Mouse (Mus musculus): Measurements from ENCODE around the gene Cd6.
A peak's percentile ranks its signal among the peaks of the same experiment; 100 is the strongest.

Cd6 gene

DNA sequence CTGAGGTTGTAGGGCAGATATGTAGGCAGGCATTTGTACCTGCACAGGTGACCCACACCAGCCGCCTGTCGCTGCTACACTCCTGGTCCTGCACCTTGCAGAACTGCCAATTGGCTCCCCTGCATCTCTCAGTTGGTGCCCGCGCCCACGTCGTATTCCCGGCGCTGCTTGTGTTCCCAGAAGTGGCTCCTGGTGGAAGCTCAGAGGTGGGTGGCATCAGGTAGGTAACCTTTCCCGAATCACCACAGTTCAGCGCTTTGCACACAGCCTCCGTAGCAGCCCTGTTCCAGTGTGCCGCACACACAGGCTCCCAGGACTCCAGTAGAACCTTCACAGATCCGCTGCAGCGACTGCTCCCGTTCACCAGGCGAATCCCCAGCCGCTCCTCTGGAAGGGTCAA is 30.7 kb downstream of the Cd6 start:
- DNase-seq (ENCODE audit: low spot score), result no peak

DNA sequence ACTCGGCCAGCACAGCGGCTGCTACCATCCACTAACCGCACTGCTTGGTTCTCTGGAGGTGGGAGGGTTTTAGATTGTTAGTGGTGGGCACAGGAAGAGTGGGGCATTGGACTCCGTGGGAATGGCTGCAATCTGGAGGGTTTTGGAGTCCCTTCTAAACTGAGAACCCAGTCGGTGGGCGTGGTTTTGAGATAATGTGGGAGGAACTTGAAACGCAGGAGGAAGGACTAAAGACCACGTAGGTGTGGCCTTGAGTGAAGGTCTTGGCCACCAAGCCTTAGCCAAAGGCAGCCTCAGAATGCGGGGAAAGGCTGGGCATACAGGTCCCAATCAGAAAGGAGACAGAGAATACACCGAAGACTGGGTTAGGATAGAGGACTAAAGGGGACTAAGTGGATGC is 31.3 kb downstream of the Cd6 start:
- no peak for DNase-seq (ENCODE audit: low spot score)

DNA sequence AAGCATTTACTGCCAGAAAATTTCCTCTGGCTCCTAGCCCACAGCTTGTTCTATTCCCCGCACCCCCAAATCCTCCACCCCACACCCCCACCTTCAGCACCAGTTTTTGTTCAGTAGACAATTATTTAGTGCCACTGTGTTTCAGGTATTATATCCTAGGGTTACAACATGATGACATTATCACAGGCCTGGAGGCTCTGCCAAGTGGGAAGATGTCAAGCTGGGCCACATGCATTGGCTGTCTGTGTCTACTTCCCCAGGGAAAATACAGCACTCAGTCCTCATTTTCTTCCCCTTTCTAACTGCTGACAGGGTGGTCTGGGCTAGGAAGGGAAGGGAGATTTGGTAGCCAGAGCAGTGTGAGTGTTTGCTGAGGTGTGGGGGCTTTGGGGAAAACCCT is 34.9 kb downstream of the Cd6 start:
- DNase-seq (ENCODE audit: low spot score), result no peak

DNA sequence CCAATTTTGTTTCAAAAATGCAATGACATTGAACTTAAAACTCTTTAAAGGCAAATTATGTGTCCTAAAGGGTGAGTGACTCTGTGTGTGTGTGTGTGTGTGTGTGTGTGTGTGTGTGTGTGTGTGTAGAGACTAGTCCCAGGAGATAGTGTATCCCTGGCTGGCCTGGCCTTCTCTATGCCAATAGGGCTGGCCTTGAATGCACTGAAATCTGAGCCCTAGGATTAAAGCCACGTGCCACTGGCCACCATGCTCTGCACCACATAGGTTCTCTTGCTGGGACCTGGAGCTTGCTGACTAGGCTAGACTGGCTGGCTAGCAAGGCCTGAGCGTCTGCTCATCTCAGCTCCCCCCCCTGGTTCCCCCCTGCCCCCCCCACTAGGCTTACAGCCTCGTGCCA is 36.8 kb downstream of the Cd6 start:
- no peak for DNase-seq (ENCODE audit: low spot score)

DNA sequence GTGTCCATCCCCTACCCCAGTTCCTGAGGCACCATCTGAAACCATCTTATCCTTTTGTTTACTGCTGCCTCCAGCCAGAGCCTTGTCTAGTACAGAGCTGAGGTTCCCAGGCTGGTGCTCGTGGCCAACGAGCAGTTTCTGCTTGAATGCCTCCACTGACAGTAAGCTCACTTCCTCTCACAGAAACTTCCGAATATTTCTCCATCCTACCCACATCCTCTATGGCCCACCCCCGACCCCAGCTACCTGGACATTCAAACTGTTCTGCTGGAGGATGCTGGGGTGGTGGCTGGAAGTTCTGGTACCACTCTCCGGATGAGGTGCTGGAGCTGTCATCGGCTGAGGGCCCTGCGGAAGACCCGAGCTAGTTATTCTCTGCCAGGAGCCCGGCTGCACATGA is 39.5 kb downstream of the Cd6 start:
- no peak for DNase-seq (ENCODE audit: low spot score)

DNA sequence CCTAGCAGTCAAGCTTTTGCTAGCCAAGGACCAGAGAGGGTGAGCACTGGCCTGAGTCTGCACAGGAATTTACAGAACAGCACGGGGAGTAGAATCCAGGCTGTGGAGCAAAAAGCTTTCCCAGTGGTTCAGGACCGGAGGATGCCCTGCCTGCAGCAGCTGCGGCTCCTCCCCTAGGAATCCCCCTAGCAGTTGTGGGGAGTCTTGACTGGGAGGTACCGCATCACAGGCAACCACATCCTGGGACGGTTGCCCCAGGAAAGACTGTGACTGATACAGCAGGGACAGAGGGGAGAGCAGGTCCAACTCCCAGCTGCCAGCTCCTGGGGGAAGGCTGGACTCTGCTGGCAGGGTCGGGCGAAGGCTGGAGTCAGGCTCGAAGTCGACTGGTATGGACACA is 41.6 kb downstream of the Cd6 start:
- DNase-seq (ENCODE audit: low spot score), result no peak

DNA sequence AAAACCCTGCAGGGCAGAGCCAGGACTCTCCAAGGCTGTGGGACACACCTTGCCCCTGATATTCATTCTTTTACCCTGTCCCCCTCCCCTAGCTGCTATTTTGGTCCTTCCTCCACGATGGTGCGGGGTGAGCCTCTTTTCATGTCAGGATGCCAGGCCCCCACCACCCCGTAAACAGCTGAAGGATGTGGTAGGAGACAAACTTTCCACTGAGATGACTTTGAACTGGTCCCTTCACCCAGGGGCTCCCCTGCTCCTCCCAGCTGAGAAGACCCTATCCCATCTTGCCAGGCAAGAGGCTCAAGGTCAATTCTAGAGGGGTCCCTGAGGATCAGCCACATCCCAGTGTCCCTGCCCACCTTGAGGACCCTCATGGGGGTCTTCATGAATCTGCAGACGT is 42.5 kb downstream of the Cd6 start:
- DNase-seq (ENCODE audit: low spot score), result no peak

DNA sequence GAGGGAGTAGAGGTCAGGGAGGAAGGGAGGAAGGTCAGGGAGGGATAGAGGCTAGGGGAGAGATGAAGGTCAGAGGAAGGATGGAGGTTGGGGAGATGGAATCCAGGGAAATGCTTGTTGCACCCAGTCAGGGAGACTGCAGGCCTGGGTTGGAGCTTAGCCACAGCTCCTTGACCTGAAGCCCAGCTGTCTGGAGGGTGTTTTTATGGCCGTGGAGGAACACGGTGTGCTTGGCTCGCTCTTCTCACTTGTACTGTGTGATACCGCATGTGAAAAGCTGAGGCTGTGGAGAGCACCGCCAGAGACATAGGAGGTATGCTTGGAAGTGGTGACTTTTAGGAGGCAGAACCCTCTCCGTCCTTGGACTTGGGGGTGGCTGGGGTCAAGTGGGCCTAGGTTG is 43.1 kb downstream of the Cd6 start:
- no peak for DNase-seq (ENCODE audit: low spot score)

DNA sequence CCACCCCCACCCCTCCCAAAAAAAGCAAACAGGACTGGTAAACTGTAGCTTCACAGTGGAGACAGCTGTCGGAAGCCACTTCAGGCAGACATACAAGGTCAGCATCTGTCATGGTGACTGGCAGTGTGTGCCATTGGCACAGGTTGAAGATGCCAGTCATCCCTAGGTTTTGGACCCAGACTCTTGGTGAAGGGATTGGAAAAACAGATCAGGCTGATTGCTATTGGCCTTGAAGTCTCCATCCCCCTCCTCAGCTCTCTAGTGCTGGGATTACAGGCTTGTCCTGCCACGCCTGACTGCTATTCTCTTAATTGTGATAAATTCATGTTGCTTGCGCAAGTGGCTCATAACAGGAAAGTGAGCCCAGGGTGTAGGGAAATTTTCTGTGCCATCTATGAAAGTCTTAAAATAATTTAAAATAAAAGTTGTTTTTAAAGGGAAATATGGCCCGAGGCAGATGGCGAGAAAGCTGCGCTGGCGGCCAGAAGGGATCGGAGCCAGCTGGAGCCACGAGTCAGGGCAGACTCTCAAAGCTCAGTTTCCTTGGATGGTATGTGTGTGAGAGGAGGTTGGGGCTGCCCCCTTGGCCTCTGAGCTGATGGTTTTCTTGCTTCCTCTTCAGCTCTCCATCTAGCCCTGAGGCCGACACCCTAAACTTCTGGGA is 44.9 kb downstream of the Cd6 start:
- peak; percentile 66 for DNase-seq (ENCODE audit: low spot score)

DNA sequence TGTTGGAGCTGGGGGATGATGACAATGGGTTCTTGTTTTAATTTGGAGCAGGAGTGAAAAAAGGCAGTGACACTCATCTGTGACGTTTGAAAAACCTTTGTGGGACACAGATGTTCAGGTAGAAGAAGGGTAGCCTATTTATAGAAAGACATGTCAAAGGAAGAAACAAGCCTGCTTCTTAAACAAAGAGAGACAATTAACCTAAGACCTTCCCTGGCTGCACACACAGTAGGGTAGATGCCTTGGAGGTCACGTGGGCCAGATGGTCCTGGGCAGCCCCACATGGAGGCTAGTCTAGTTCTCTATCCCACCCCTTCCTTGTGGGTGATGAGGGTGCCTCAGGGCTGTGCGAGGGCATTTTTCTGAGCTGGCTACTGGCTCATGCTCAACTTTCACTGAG is 45.8 kb downstream of the Cd6 start:
- no peak for DNase-seq (ENCODE audit: low spot score)

DNA sequence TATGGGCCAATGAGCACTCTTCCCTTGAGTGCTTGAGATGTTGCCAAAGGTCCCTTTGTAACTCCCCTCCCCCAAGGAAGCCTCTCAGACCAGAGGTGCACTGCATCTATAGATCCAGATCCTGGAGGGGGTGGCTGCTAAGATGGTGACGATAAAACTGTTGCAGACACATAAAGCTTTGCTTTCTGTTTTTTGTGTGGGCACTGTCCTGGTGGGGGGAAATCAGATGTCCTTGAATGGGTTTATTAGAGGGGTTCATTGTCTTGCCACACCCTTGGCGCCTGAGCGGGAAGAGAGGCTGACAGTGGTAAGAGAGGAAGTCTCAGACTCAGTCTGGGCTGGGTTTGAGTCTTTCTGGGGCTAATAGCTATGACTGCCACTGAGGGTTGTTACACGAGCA is 46.7 kb downstream of the Cd6 start:
- no peak for DNase-seq (ENCODE audit: low spot score)

DNA sequence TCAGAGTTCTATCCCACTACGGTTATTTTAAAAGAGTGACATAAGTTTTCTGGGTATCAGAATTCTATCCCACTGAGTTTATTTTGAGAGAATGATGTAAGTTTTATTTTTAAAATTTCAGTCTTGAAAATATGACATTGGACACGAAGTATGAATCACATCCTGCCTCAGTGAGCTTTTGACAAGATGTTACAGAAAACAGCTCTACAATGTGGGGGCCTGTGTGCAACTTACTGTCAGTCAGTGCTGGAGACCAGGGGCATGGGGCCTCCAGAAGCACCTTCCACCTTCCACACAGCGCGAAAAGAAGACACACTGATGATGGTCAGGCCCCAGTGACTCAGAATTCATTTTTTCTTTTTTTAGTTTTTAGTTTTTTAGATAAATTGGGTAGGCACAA is 48.2 kb downstream of the Cd6 start:
- DNase-seq (ENCODE audit: low spot score), result no peak

DNA sequence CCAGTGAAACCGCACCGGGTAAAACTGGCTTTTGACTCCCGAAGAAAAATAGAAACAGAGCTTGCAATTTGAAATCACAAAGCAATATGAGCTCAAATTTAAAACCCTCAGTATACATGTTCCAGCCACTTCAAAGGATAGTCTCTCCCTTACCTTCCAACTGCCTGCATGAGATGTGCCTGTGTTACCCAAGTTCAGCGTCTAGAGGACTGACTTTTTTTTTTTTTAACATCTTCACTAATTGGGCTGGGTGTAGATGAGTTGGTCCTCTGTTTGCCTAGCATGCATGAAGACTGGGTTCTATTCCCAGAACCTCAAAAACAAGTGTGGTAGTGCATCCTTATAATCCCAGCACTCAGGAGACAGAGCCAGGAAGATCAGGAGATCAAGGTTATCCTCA is 53.0 kb downstream of the Cd6 start:
- no peak for DNase-seq (ENCODE audit: low spot score)

DNA sequence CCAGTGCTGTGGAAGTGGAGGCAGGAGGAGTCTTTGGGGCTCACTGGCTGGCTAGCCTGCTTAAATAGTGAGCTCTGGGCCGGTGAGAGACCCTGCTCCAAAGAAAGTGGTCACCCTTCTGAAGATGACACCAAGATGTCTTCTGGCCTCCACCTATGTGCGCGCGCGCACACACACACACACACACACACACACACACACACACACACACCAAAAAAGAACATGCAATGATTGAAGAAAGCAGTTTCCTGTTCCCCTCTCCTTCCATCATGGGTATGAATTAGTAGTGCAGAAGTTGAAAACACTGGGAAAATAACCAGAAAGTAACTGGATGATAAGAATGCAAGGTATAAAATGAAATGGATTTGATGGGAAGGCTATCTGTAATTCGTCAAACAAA is 55.7 kb downstream of the Cd6 start:
- DNase-seq (ENCODE audit: low spot score), result no peak

DNA sequence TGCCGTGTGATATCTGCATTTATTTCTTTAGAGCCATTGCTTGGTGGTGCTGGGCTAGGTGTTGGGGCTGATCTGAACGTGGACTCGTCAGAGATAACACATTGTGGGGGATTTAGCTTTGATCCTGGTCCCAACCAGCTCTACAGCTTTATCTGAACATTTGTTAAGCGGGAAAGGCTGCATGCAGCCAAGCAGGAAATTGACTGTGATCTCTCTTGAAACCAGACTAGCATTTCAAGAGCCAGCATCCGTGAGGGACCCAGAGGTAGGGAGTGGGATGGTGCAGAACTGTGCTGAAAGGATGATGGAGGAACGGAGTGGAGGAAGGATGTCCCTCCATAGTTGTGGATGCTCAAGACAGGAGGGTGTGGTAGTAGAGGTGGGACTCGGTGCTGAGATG is 56.5 kb downstream of the Cd6 start:
- DNase-seq (ENCODE audit: low spot score), result no peak

DNA sequence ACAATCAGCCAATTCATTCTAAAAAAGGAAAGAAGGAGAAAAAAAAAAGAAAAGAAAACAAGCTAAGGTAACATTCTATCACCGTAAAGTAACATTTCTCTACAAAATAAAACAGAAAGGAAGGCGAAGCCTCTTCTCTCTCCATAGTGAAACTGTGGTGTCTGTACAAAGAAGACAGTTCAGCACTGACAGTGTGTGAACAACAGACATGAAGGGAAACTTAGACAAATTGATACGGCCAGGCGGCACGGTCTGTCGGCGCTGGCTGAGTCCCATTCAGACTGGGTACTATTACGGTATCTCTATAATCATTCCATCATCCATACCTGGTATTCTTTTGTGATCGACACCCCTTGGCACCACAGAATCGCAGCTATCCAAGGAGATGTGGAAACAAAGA is 57.0 kb downstream of the Cd6 start:
- DNase-seq (ENCODE audit: low spot score), result no peak

DNA sequence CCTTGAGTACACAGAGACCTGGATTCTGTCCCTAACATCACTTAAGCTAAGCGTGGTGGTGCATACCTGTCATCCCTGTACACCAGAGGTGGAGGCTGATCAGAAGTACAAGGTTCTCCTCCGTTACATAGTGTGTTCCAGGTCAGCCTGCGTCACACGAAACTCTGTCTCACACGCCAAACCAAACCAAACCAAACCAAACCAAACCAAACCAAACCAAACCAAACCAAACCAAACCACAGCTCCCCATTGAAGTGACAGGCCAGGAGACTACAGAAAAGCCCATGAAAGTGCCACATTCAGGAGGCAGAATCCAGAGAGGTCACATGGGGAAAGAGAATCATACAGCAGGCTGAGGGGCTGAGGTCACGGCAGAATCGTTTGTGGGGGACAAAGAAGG is 57.9 kb downstream of the Cd6 start:
- DNase-seq (ENCODE audit: low spot score), result no peak

DNA sequence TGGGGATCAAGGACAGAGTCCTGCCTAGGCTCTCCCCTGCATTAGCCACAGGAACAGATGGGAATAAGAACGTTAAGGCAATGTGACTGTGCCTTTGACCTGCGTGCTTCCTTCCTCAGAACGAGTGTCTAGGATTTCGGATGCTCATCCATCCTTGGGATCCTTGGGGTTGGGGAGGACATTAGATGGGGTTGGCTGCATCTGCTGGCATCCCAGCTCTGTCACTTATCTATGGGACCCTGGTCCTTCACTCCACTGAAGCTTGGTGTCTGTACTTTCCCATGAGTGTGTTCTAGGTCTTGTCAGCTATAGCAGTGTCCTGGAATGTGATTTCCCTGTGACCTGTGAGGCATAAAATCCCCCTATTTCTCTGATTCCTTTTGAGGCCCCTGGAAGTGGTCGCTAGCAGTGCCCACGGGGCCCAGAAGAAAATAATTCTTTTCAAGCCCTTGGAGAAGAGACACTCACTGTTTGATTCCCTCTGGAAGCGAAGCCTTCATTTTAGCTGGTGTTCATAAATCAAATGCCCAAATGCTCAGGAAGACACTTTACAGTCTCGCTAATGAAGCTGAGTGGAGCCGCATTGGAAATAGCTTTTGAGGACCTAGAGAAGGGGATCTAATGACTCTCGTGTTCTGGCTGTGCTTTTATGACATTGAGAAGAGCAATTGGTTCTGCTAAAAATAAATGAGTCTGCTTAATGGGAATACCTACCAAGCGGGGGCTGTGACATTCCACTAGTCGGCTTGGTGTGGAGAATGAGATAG is 60.2 kb downstream of the Cd6 start:
- no peak for DNase-seq (ENCODE audit: low spot score)

DNA sequence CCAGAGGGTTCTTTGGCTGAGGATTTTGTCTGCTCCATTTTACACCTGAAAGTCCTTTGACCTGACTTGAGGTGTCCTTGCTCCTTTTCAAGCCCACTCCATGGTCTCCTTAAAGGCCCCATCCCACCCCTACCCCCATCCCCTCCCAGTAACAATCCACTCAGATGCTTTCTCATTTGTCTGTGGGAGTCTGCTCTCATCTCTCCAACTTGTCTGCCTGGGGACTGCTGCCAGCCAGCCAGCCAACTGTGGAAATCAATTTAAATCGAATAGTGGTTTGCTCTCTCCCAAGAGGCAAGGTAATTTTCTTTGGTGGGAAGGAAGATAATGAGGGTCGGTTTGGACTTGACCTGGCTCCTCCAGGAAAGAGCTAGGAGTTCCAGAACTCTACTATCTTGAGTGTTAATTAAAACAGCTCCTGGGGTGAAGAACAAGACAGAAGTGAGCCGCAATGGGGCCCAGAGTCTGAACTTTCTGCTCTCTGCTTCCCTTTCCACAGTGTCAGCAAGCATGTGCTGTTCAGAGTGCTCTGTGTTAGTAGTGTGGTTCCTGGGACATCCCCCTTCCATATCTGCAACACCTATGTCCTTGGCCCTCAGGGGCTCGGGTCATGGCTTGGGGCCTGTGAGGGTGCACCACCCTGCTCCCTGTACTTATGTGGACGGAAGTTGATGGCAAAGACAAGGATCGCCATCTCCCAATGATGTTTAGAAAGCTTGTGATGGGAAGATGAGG is 61.0 kb downstream of the Cd6 start:
- peak; percentile 43 for DNase-seq (ENCODE audit: low spot score)

DNA sequence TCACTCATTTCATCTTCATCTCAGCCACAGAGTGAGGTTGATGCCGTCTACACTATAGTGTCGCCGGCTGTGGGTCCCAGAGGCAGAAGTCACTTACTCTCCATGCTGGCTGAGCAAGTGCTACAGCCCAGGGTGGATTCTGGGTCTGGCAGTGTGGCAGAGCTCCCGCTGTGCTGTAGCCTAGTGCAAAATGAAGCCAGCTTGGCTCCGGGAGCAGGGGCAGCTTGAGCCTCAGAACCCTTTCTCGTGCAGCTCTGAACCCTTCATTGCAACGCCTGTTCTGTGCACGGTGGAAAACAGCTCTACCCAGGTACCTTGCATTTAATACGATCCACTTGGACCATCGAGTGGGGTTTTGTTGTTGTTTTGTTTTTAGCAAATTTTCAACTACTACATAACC is 62.2 kb downstream of the Cd6 start:
- DNase-seq (ENCODE audit: low spot score), result no peak

DNA sequence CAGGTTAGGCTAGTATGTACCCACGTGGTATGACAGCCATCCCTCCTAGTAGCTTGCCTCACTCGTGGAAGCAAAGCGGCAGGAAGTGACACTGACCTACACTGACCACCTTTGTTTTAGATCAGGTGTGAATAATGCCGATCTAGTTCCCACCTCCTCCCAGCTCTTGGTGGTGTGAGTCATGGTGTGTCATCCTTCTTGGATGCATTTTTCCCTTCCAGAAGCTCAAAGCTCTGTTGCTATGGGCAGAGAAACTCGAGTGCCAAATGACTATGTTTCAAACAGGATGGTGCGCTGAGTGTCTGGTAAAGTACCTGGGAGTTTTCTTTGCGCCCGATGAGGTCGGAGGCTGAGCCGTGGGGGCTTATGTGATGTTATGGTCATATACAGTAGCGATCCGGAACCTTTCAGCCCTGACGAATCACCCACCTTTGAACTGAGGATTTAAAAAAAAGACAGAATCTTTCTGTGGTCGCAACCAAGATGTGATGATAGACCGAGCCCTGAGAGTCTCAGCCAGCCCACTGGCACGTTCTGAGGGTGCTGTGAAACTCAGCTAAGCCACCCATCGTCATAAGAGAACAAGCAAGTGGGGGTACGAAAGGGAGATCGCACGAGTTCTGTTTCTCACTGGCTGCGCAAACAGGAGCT is 66.4 kb downstream of the Cd6 start:
- no peak for DNase-seq (ENCODE audit: low spot score)

DNA sequence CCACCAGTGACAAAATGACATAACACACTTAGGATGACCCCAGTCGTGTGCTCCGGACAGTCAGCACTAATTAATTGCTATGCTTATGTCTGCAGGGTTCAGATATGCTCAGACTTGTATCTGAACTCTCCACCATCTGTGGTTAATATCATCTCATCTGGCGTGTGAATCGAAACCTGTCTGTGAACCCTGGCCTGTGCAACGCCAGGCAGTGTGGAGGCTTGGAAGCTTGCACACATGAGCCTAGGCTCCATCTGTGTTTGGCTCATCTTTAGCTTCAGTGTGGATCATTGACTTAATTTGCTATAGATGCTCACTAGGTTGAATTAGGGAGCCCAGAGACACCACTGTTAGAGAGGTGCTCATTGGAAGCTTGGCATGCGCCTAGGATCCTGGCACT is 67.4 kb downstream of the Cd6 start:
- no peak for DNase-seq (ENCODE audit: low spot score)

Measured in layer of hippocampus, adult 11-12 months (tissue).